Mouse (Mus musculus): ENCODE data around the gene Fam45a. TPM values are rescaled to one million over a fixed set of nuclear protein-coding genes. Genes with fewer than 3 reads are reported as not detected.
"Not testable (repeated sequence)": the region's sequence is repeated elsewhere in the genome, so short reads cannot be mapped to it uniquely, and the experiment has no call there.

Fam45a gene
- total and polyA plus RNA-seq, 2 experiments from 2014 or later, result 39.8 to 46.4 TPM

- peak; percentile 93 for DNase-seq (ENCODE audit: low spot score)
- Histone ChIP-seq H3K27me3 (ENCODE audit: insufficient read depth, low read length) (no peaks in the 10 kb centered on the region), H3K4me2 (ENCODE audit: low read depth, low read length, poor library complexity, severe bottlenecking) (peak within 1 kb of the TSS; percentile 67), H3K27ac (ENCODE audit: low read depth, low read length) (peak within 1 kb of the TSS; percentile 73), H3K36me3 (ENCODE audit: insufficient read depth, low read length) (peaks cover 3% of the 10 kb centered on the region; the same call in 1 of the 2 replicates), H3K4me3 (ENCODE audit: low read depth, low read length) (peak within 1 kb of the TSS; percentile 57), H3K9me3 (ENCODE audit: low read length) (no peaks in the 10 kb centered on the region), H3K9ac (replicated peaks; ENCODE audit: low read length, poor library complexity, severe bottlenecking) (peak within 1 kb of the TSS; percentile 64), H3K4me1 (ENCODE audit: insufficient read depth, low read length) (0 out of 2 replicates have a peak, but pooled peaks cover 6% of the 10 kb centered on the region)
- peak; percentile 9; the same call in 1 of the 2 replicates for TF ChIP-seq CTCF (IDR thresholded peaks at IDR 0.05)
- peak; percentile 97 for ATAC-seq (ENCODE audit: low FRiP score)
- 2% methylated on average over 30 of the region's 30 CpGs for WGBS
These were observed 49.7 kb downstream of the Fam45a start, which contains the start of gene Sfxn4 for GRCm38 (mm10) chr19:60860868-60861700. TSS of gene Sfxn4 (minus strand) at chr19:60861479.

GRCm38 (mm10) chr19:60866169-60866568 lies 54.8 kb downstream of the Fam45a start:
- not testable (repeated sequence) for H3K27ac ChIP-seq (ENCODE audit: low read depth, low read length); H3K4me3 ChIP-seq (ENCODE audit: low read depth, low read length); H3K9me3 ChIP-seq (ENCODE audit: low read length); H3K36me3 ChIP-seq (ENCODE audit: insufficient read depth, low read length); H3K4me2 ChIP-seq (ENCODE audit: low read depth, low read length, poor library complexity, severe bottlenecking); H3K4me1 ChIP-seq (ENCODE audit: insufficient read depth, low read length); H3K9ac ChIP-seq (replicated peaks; ENCODE audit: low read length, poor library complexity, severe bottlenecking); ATAC-seq (ENCODE audit: low FRiP score); DNase-seq (ENCODE audit: low spot score); H3K27me3 ChIP-seq (ENCODE audit: insufficient read depth, low read length)
- WGBS, result 96% methylated on average over 4 of the region's 4 CpGs

- Histone ChIP-seq H3K4me2 (ENCODE audit: low read depth, low read length, poor library complexity, severe bottlenecking) (no peak overlapping the region), H3K4me3 (ENCODE audit: low read depth, low read length) (no peak overlapping the region), H3K9ac (replicated peaks; ENCODE audit: low read length, poor library complexity, severe bottlenecking) (no peak overlapping the region), H3K36me3 (ENCODE audit: insufficient read depth, low read length) (peaks cover 4% of the 10 kb centered on the region; the same call in 1 of the 2 replicates), H3K4me1 (ENCODE audit: insufficient read depth, low read length) (no peaks in the 10 kb centered on the region), H3K27ac (ENCODE audit: low read depth, low read length) (no peak overlapping the region), H3K9me3 (ENCODE audit: low read length) (no peaks in the 10 kb centered on the region), H3K27me3 (ENCODE audit: insufficient read depth, low read length) (no peaks in the 10 kb centered on the region)
- WGBS, result 94% methylated on average over 1 of the region's 1 CpGs
- peak; percentile 54 for TF ChIP-seq CTCF (IDR thresholded peaks at IDR 0.05)
- no peak for DNase-seq (ENCODE audit: low spot score)
- no peak for ATAC-seq (ENCODE audit: low FRiP score)
These were observed 59.1 kb downstream of the Fam45a start for GRCm38 (mm10) chr19:60870489-60870888.

- WGBS, result 89% methylated on average over 5 of the region's 5 CpGs
- H3K4me3 ChIP-seq (ENCODE audit: low read depth, low read length), result no peak overlapping the region
- H3K4me2 ChIP-seq (ENCODE audit: low read depth, low read length, poor library complexity, severe bottlenecking), result no peak overlapping the region
- no peak overlapping the region for H3K27ac ChIP-seq (ENCODE audit: low read depth, low read length)
- H3K9me3 ChIP-seq (ENCODE audit: low read length), result no peaks in the 10 kb centered on the region
- TF ChIP-seq CTCF (IDR thresholded peaks at IDR 0.05), result no peak
- peaks cover 4% of the 10 kb centered on the region; the same call in 1 of the 2 replicates for H3K36me3 ChIP-seq (ENCODE audit: insufficient read depth, low read length)
- no peak overlapping the region for H3K9ac ChIP-seq (replicated peaks; ENCODE audit: low read length, poor library complexity, severe bottlenecking)
- no peaks in the 10 kb centered on the region for H3K4me1 ChIP-seq (ENCODE audit: insufficient read depth, low read length)
- DNase-seq (ENCODE audit: low spot score) (no peak), ATAC-seq (ENCODE audit: low FRiP score) (no peak)
- no peaks in the 10 kb centered on the region for H3K27me3 ChIP-seq (ENCODE audit: insufficient read depth, low read length)
These were observed 60.0 kb downstream of the Fam45a start for GRCm38 (mm10) chr19:60871366-60871765.

DNA sequence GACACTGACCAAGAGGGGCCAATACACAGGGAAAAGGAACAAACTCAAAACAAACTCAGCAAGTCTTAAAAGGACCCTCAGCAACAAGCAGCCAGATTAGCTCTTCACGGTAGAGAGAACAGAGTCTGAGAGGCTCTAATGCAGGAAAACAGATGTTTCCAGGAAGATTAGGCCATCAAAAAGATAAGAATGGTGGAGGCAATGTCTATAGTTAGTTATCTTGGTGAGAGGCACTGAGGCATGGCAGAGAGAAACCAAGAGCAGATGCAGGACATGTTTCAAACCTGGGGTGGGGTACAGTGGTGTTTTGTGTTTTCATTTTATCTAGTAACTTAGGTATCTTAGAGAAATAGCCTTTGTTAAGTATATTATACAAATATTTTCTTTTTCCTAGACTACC lies 60.9 kb downstream of the Fam45a start:
- ATAC-seq (ENCODE audit: low FRiP score) (no peak), DNase-seq (ENCODE audit: low spot score) (no peak)
- Histone ChIP-seq H3K27me3 (ENCODE audit: insufficient read depth, low read length) (no peaks in the 10 kb centered on the region), H3K9me3 (ENCODE audit: low read length) (no peaks in the 10 kb centered on the region), H3K27ac (ENCODE audit: low read depth, low read length) (no peak overlapping the region), H3K4me2 (ENCODE audit: low read depth, low read length, poor library complexity, severe bottlenecking) (no peak overlapping the region), H3K9ac (replicated peaks; ENCODE audit: low read length, poor library complexity, severe bottlenecking) (no peak overlapping the region), H3K4me3 (ENCODE audit: low read depth, low read length) (no peak overlapping the region), H3K4me1 (ENCODE audit: insufficient read depth, low read length) (no peaks in the 10 kb centered on the region), H3K36me3 (ENCODE audit: insufficient read depth, low read length) (peaks cover 4% of the 10 kb centered on the region; the same call in 1 of the 2 replicates)
- 15% methylated on average over 1 of the region's 1 CpGs for WGBS
- no peak for TF ChIP-seq CTCF (IDR thresholded peaks at IDR 0.05)

DNA sequence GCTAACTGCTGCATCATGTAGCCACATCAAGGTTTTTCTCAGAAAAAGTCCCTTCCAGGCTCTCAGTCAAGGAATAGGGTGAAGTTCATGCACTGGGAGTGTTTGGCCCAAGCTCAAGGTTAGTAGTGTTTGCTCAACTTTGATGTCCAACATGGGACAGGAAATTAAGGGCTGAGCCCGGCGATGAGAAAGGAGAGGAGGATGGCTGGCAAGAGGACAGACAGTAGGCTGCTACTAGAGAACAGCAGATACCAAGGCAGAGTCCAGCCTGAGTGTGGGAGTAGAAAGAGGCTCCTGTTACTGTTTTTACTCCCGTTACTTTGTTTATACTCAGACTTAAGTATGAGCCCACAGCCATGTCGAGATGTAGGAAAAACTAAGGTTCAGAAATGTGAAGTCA lies 62.1 kb downstream of the Fam45a start:
- TF ChIP-seq CTCF (IDR thresholded peaks at IDR 0.05), result no peak
- WGBS, result 40% methylated on average over 4 of the region's 4 CpGs

More for the DNA sequence above, 62.1 kb downstream of the Fam45a start:
- no peaks in the 10 kb centered on the region for H3K27me3 ChIP-seq (ENCODE audit: insufficient read depth, low read length)
- no peak overlapping the region for H3K9ac ChIP-seq (replicated peaks; ENCODE audit: low read length, poor library complexity, severe bottlenecking)
- peaks cover 4% of the 10 kb centered on the region; the same call in 1 of the 2 replicates for H3K36me3 ChIP-seq (ENCODE audit: insufficient read depth, low read length)
- no peaks in the 10 kb centered on the region for H3K9me3 ChIP-seq (ENCODE audit: low read length)
- peak overlapping the region; percentile 48; the same call in 1 of the 2 replicates for H3K4me3 ChIP-seq (ENCODE audit: low read depth, low read length)
- DNase-seq (ENCODE audit: low spot score) (no peak), ATAC-seq (ENCODE audit: low FRiP score) (no peak)
- H3K27ac ChIP-seq (ENCODE audit: low read depth, low read length), result no peak overlapping the region
- peak overlapping the region; percentile 65; the same call in 1 of the 2 replicates for H3K4me2 ChIP-seq (ENCODE audit: low read depth, low read length, poor library complexity, severe bottlenecking)
- H3K4me1 ChIP-seq (ENCODE audit: insufficient read depth, low read length), result no peaks in the 10 kb centered on the region
